Mouse (Mus musculus) right cerebral cortex, postnatal 25 days (tissue): ENCODE data around the gene Gm8332.
"Not testable (repeated sequence)": the region's sequence is repeated elsewhere in the genome, so short reads cannot be mapped to it uniquely, and the experiment has no call there.

Experiments
- DNase-seq: peaks from one replicate; pipeline ENCODE4 v3.0.0; 2022

Gene Gm8332

GRCm38 (mm10) chr12:88250000-88250399 is at the start of gene Gm8332:
TSS of gene Gm8332 (minus strand) at chr12:88250100.
- DNase-seq, result not testable (repeated sequence)

- not testable (repeated sequence) for DNase-seq
Observed at GRCm38 (mm10) chr12:88297171-88297570, 47.3 kb upstream of the Gm8332 start.

- DNase-seq, result not testable (repeated sequence)
Observed at GRCm38 (mm10) chr12:88293082-88293481, 43.2 kb upstream of the Gm8332 start.

- not testable (repeated sequence) for DNase-seq
Observed at GRCm38 (mm10) chr12:88285224-88285623, 35.3 kb upstream of the Gm8332 start.

- DNase-seq, result not testable (repeated sequence)
Observed at GRCm38 (mm10) chr12:88274400-88274799, 24.5 kb upstream of the Gm8332 start, which contains the start of gene Gm5662. TSS of gene Gm5662 (minus strand) at chr12:88274500.

- no peak for DNase-seq
Observed at GRCm38 (mm10) chr12:88257241-88257640, 7.3 kb upstream of the Gm8332 start.

DNA sequence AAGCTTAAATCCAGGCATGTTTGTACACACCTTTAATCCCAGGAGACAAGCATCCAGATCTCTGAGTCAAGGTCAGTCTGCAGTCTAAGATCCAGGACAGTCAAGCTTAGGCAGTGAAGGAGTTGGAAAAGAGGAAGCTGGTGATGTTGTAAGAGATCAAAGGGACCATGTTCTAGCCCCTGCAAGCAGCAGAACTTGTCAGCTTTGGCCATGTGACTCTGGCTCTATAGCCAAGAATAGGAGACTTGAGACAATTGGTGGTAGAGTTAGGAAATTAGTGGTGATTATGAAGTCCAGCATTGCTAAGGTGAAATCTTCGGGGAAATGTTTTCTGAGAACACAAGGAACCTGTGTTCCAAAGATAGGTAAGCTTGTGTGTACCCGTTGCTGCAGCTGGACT is 6.0 kb upstream of the Gm8332 start:
- not testable (repeated sequence) for DNase-seq

- DNase-seq, result not testable (repeated sequence)
Observed at GRCm38 (mm10) chr12:88245786-88246185, 4.1 kb downstream of the Gm8332 start.

GRCm38 (mm10) chr12:88242940-88243339 is 7.0 kb downstream of the Gm8332 start:
- not testable (repeated sequence) for DNase-seq

DNA sequence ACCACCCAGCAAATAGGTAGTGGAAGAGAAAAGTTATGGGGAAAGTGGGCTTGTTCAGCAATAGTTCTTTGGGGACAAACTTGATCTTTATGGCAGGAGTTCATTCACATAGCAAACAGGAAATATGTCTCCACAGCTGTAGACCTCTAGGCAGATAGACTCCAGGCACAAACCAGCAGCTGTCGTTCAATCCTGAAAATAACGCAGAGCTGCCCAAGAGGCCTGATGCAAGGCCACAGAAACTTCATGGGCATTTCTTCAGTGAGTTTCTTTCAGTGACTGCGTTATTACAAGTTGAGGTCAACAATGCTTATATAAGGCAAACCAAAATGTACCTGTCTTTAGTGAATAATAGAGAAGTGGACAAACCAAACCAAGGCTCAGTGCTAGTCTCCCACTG is 30.5 kb downstream of the Gm8332 start:
- DNase-seq, result no peak

- not testable (repeated sequence) for DNase-seq
Observed at GRCm38 (mm10) chr12:88218059-88218458, 31.8 kb downstream of the Gm8332 start.

GRCm38 (mm10) chr12:88214641-88215040 is 35.3 kb downstream of the Gm8332 start:
- no peak for DNase-seq

GRCm38 (mm10) chr12:88211458-88211857 is 38.4 kb downstream of the Gm8332 start:
- not testable (repeated sequence) for DNase-seq

DNA sequence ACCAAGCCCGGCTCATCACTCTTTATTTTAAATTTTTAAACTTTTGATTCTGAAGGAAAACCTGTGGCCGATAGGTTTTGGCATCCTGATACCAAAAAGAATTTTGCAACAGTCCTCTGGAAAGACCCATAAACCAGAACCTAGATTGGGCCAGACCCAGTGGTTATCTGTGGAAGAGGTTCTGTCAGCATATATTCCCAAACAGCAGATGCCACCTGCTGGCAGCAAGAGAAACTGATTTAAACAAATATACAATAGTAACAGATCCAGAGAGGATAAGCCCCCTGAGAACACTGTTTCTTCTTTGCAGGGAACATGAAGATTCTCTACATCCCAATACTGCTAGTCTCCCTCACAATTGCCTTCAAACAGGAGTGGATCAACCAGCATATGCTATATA is 47.0 kb downstream of the Gm8332 start:
- no peak for DNase-seq
